Mouse (Mus musculus): ENCODE data around the gene Aig1.

- TF ChIP-seq CTCF (IDR thresholded peaks at IDR 0.05; ENCODE audit: control insufficient read depth, insufficient read depth, insufficient read length) (no peak), MAX (IDR thresholded peaks at IDR 0.05) (no peak), MYOG (IDR thresholded peaks at IDR 0.05; ENCODE audit: control insufficient read depth, extremely low read depth, insufficient read length) (no peak), FOSL1 (IDR thresholded peaks at IDR 0.05; ENCODE audit: insufficient read depth, low read length, poor library complexity, severe bottlenecking) (no peak)
Observed at GRCm38 (mm10) chr10:13652061-13652460, 216.7 kb downstream of the Aig1 start.
